Mouse (Mus musculus): ENCODE measurements around the gene Armc7. TPM values are rescaled to one million over a fixed set of nuclear protein-coding genes. Genes with fewer than 3 reads are reported as not detected.

Armc7 gene
- polyA plus RNA-seq (2017; shearing (Covaris generic)) = 10 to 100 TPM; 69.6 to 70.1 TPM

GRCm38 (mm10) chr11:115475025-115475757 lies at the start of gene Armc7:
Gene Armc7 (plus strand): TSS chr11:115475667.

GRCm38 (mm10) chr11:115439906-115440595 lies 35.4 kb upstream of the Armc7 start, which contains the start of gene Trim80:
Gene Trim80 (plus strand): TSS chr11:115440545.

GRCm38 (mm10) chr11:115462243-115462891 lies 13.1 kb upstream of the Armc7 start, which contains the start of gene Slc16a5:
Gene Slc16a5 (plus strand): TSS chr11:115462474.

GRCm38 (mm10) chr11:115491356-115492083 lies 16.1 kb downstream of the Armc7 start, which contains the start of gene Nt5c:
Gene Nt5c (minus strand): TSS chr11:115491862.

GRCm38 (mm10) chr11:115514238-115514663 lies 38.8 kb downstream of the Armc7 start, which contains the start of gene Jpt1:
Gene Jpt1 (minus strand): TSS chr11:115514387.

GRCm38 (mm10) chr11:115536038-115536681 lies 60.7 kb downstream of the Armc7 start, which contains the start of gene Sumo2:
Gene Sumo2 (minus strand): TSS chr11:115536276.

Other genes with a start within 250 kb of the Armc7 start
- under 1 TPM in 1 of 2 experiments, not detected in 1; 0.05 TPM for gene Grin2c, start 208.4 kb upstream of the Armc7 start, polyA plus RNA-seq (2017; shearing (Covaris generic))
- gene Fdxr, start 198.6 kb upstream of the Armc7 start, polyA plus RNA-seq (2017; shearing (Covaris generic)) = 10 to 100 TPM; 26.7 to 35.3 TPM
- gene Fads6, start 178.0 kb upstream of the Armc7 start, polyA plus RNA-seq (2017; shearing (Covaris generic)) = 1 to 10 TPM in 1 of 2 experiments, under 1 TPM in 1; 0.57 to 1.1 TPM
- not detected for gene Otop2, start 168.5 kb upstream of the Armc7 start, polyA plus RNA-seq (2017; shearing (Covaris generic))
- gene Ush1g, start 153.6 kb upstream of the Armc7 start, polyA plus RNA-seq (2017; shearing (Covaris generic)) = not detected
- gene Otop3, start 140.9 kb upstream of the Armc7 start, polyA plus RNA-seq (2017; shearing (Covaris generic)) = under 1 TPM in 1 of 2 experiments, not detected in 1; 0.16 TPM
- 1 to 10 TPM; 2.2 to 9.0 TPM for gene Hid1, start 107.9 kb upstream of the Armc7 start, polyA plus RNA-seq (2017; shearing (Covaris generic))
- gene Cdr2l, start 93.8 kb upstream of the Armc7 start, polyA plus RNA-seq (2017; shearing (Covaris generic)) = under 1 TPM in 1 of 2 experiments, not detected in 1; 0.41 TPM
- 100 to 1,000 TPM; 139 to 191 TPM for gene Mrpl58, start 71.9 kb upstream of the Armc7 start, polyA plus RNA-seq (2017; shearing (Covaris generic))
- 100 to 1,000 TPM; 717 to 796 TPM for gene Atp5h, start 55.7 kb upstream of the Armc7 start, polyA plus RNA-seq (2017; shearing (Covaris generic))
- gene Kctd2, start 55.5 kb upstream of the Armc7 start, polyA plus RNA-seq (2017; shearing (Covaris generic)) = 10 to 100 TPM; 47.7 to 82.2 TPM
- under 1 TPM in 1 of 2 experiments, not detected in 1; 0.23 TPM for gene Trim80, start 35.1 kb upstream of the Armc7 start, polyA plus RNA-seq (2017; shearing (Covaris generic))
- gene Slc16a5, start 13.2 kb upstream of the Armc7 start, polyA plus RNA-seq (2017; shearing (Covaris generic)) = 10 to 100 TPM in 1 of 2 experiments, 1 to 10 TPM in 1; 2.6 to 13.6 TPM
- gene Nt5c, start 16.2 kb downstream of the Armc7 start, polyA plus RNA-seq (2017; shearing (Covaris generic)) = 100 to 1,000 TPM; 336 to 352 TPM
- 100 to 1,000 TPM; 509 to 536 TPM for gene Jpt1, start 38.7 kb downstream of the Armc7 start, polyA plus RNA-seq (2017; shearing (Covaris generic))
- 100 to 1,000 TPM; 793 to 799 TPM for gene Sumo2, start 60.6 kb downstream of the Armc7 start, polyA plus RNA-seq (2017; shearing (Covaris generic))
- 10 to 100 TPM; 61.1 to 71.0 TPM for gene Nup85, start 88.8 kb downstream of the Armc7 start, polyA plus RNA-seq (2017; shearing (Covaris generic))
- gene Mrps7, start 128.3 kb downstream of the Armc7 start, polyA plus RNA-seq (2017; shearing (Covaris generic)) = 10 to 100 TPM; 51.8 to 66.7 TPM
- 10 to 100 TPM; 29.5 to 34.3 TPM for gene Gga3, start 128.4 kb downstream of the Armc7 start, polyA plus RNA-seq (2017; shearing (Covaris generic))
- 100 to 1,000 TPM; 167 to 308 TPM for gene Mif4gd, start 137.3 kb downstream of the Armc7 start, polyA plus RNA-seq (2017; shearing (Covaris generic))
- 100 to 1,000 TPM in 1 of 2 experiments, 10 to 100 TPM in 1; 58.7 to 111 TPM for gene Slc25a19, start 152.6 kb downstream of the Armc7 start, polyA plus RNA-seq (2017; shearing (Covaris generic))
- gene Grb2, start 232.9 kb downstream of the Armc7 start, polyA plus RNA-seq (2017; shearing (Covaris generic)) = 100 to 1,000 TPM; 167 to 275 TPM